Mouse (Mus musculus): Measurements from ENCODE around the gene Kazald1. TPM values are rescaled to one million over a fixed set of nuclear protein-coding genes. Genes with fewer than 3 reads are reported as not detected.

The Kazald1 gene
- polyA plus RNA-seq, 1 experiment from 2014 or later: 0.80 TPM

- Histone ChIP-seq H3K36me3 (ENCODE audit: control insufficient read depth, insufficient read depth) (peaks cover 8% of the 10 kb centered on the region; the same call in 1 of the 2 replicates), H3K4me2 (ENCODE audit: low read length) (peak within 1 kb of the TSS; percentile 79), H3K4me3 (replicated peaks; ENCODE audit: low read length) (peak within 1 kb of the TSS; percentile 44), H3K9me3 (ENCODE audit: control insufficient read depth, low read length) (no peaks in the 10 kb centered on the region), H3K4me1 (replicated peaks; ENCODE audit: control insufficient read depth, insufficient read depth, low read length) (peaks cover 39% of the 10 kb centered on the region), H3K27me3 (replicated peaks; ENCODE audit: control insufficient read depth, insufficient read depth, low read length) (no peaks in the 10 kb centered on the region), H3K9ac (replicated peaks; ENCODE audit: low read depth, low read length) (peak within 1 kb of the TSS; percentile 49), H3K27ac (ENCODE audit: low read length) (peak within 1 kb of the TSS; percentile 87)
- WGBS: under 1% methylated on average over 26 of the region's 26 CpGs
- peak; percentile 87 for ATAC-seq
Measured at GRCm38 (mm10) chr19:45047417-45047934, 27.6 kb upstream of the Kazald1 start, which contains the start of gene Sfxn3. Gene Sfxn3 (plus strand): TSS chr19:45047503.

DNA sequence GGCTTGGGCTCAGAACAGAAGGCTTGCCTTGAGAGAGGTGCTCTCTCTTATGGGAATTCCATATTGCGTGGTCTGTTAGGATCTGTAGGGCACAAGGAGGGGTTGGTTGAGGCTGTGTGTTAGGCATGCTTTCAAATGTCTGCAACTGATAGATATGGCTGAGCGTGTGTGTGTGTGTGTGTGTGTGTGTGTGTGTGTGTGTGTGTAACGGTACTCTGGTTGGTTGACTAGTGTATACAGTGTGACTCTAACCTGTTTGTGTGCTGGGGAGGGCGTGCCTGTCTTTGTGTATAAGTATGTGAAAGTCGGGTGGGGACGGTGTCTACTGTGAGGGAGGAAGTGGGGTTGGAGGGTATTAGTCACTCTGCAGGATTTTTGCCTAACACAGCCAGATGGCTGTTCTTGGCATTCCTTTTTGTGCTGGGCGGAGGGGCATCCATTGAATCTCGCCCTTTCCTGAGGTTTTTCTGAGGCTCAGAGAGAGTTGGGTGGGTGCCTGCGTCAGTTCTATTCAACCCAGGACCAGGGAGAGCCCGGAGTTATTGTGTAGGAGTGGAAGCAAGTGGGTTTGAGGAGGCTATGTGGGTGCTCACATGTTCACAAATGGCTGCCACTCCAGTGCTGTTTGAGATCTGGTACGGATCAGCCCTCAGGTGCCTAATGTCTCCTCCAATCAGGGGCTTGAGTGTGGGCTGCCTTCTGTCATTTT, 27.0 kb upstream of the Kazald1 start:
- WGBS: 18% methylated on average over 11 of the region's 11 CpGs
- peaks cover 10% of the 10 kb centered on the region; the same call in 1 of the 2 replicates for H3K36me3 ChIP-seq (ENCODE audit: control insufficient read depth, insufficient read depth)
- ATAC-seq: peak; percentile 65
- peaks cover 39% of the 10 kb centered on the region for H3K4me1 ChIP-seq (replicated peaks; ENCODE audit: control insufficient read depth, insufficient read depth, low read length)
- peak overlapping the region; percentile 49 for H3K9ac ChIP-seq (replicated peaks; ENCODE audit: low read depth, low read length)
- H3K27me3 ChIP-seq (replicated peaks; ENCODE audit: control insufficient read depth, insufficient read depth, low read length): no peaks in the 10 kb centered on the region
- peak overlapping the region; percentile 44 for H3K4me3 ChIP-seq (replicated peaks; ENCODE audit: low read length)
- peak overlapping the region; percentile 79 for H3K4me2 ChIP-seq (ENCODE audit: low read length)
- no peaks in the 10 kb centered on the region for H3K9me3 ChIP-seq (ENCODE audit: control insufficient read depth, low read length)
- peak overlapping the region; percentile 87 for H3K27ac ChIP-seq (ENCODE audit: low read length)

GRCm38 (mm10) chr19:45048644-45049365, 26.2 kb upstream of the Kazald1 start:
- Histone ChIP-seq H3K4me1 (replicated peaks; ENCODE audit: control insufficient read depth, insufficient read depth, low read length) (peaks cover 39% of the 10 kb centered on the region), H3K9me3 (ENCODE audit: control insufficient read depth, low read length) (no peaks in the 10 kb centered on the region), H3K4me3 (replicated peaks; ENCODE audit: low read length) (peak overlapping the region; percentile 44), H3K9ac (replicated peaks; ENCODE audit: low read depth, low read length) (peak overlapping the region; percentile 49), H3K36me3 (ENCODE audit: control insufficient read depth, insufficient read depth) (peaks cover 10% of the 10 kb centered on the region; the same call in 1 of the 2 replicates), H3K27ac (ENCODE audit: low read length) (peak overlapping the region; percentile 87), H3K4me2 (ENCODE audit: low read length) (peak overlapping the region; percentile 79), H3K27me3 (replicated peaks; ENCODE audit: control insufficient read depth, insufficient read depth, low read length) (no peaks in the 10 kb centered on the region)
- WGBS: 79% methylated on average over 12 of the region's 12 CpGs
- ATAC-seq: no peak

DNA sequence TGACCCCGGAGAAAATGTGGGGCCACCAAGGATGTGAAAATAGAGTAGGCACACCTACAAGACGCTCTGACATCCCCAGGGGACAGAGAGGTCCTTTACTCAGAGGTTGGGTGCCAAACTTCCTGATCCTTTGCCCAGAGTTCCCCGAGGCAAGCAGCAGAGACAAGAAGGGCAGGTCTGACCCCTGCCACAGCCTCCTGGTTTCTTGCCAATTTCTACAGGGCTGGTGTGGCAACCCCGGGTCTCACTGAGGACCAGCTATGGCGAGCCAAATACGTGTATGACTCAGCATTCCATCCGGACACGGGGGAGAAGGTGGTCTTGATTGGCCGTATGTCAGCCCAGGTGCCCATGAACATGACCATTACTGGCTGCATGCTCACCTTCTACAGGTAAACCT, 25.5 kb upstream of the Kazald1 start:
- Histone ChIP-seq H3K4me1 (replicated peaks; ENCODE audit: control insufficient read depth, insufficient read depth, low read length) (peaks cover 39% of the 10 kb centered on the region), H3K4me3 (replicated peaks; ENCODE audit: low read length) (no peak overlapping the region), H3K27ac (ENCODE audit: low read length) (no peak overlapping the region), H3K4me2 (ENCODE audit: low read length) (no peak overlapping the region; the same call in 1 of the 2 replicates), H3K9ac (replicated peaks; ENCODE audit: low read depth, low read length) (no peak overlapping the region), H3K27me3 (replicated peaks; ENCODE audit: control insufficient read depth, insufficient read depth, low read length) (no peaks in the 10 kb centered on the region), H3K36me3 (ENCODE audit: control insufficient read depth, insufficient read depth) (peaks cover 12% of the 10 kb centered on the region; the same call in 1 of the 2 replicates), H3K9me3 (ENCODE audit: control insufficient read depth, low read length) (no peaks in the 10 kb centered on the region)
- WGBS: 77% methylated on average over 9 of the region's 9 CpGs
- no peak for ATAC-seq

- Histone ChIP-seq H3K4me2 (ENCODE audit: low read length) (no peak overlapping the region), H3K9ac (replicated peaks; ENCODE audit: low read depth, low read length) (no peak overlapping the region), H3K27me3 (replicated peaks; ENCODE audit: control insufficient read depth, insufficient read depth, low read length) (no peaks in the 10 kb centered on the region), H3K9me3 (ENCODE audit: control insufficient read depth, low read length) (no peaks in the 10 kb centered on the region), H3K36me3 (ENCODE audit: control insufficient read depth, insufficient read depth) (peaks cover 15% of the 10 kb centered on the region; the same call in 1 of the 2 replicates), H3K4me3 (replicated peaks; ENCODE audit: low read length) (no peak overlapping the region), H3K27ac (ENCODE audit: low read length) (no peak overlapping the region), H3K4me1 (replicated peaks; ENCODE audit: control insufficient read depth, insufficient read depth, low read length) (peaks cover 33% of the 10 kb centered on the region)
- 88% methylated on average over 8 of the region's 8 CpGs for WGBS
- no peak for ATAC-seq
Measured at GRCm38 (mm10) chr19:45053451-45053850, 21.6 kb upstream of the Kazald1 start.

DNA sequence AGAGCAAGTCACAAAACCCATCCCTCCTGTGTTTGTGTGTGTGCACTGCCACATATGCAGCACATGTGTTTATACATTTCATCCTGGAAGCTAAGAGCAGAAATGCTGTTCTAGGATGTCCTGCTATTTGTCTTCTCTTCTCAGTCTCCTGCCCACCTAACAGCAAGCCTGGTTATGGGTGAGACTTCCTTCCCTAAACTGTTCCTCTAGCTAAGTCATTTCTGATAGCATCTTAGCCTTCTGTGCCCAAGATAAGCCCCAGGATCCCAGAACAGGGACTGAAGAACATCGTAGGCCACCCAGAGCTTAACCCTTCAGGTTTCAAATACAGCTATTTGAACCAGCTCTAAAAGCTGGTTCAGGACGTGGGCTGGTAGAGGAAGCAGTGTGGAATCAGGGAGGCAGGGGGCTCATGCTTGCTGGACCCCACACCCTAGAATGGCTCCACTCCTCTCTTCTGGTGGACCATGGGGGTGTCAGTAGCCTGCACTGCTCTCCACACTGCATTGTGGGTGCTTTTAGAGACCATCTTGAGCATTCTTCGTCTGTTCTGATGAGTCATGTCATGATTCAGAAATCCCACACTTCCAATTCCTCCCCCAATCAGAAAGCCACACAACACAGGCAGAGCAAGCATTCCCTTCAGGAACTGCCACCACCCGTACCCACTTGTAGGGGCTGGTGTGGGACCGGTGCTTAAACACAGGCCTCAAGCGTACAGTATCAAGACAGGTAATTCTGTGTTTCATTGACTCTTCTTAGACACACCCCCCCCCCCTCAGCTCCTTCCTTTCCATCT, 19.9 kb upstream of the Kazald1 start:
- Histone ChIP-seq H3K9me3 (ENCODE audit: control insufficient read depth, low read length) (no peaks in the 10 kb centered on the region), H3K4me1 (replicated peaks; ENCODE audit: control insufficient read depth, insufficient read depth, low read length) (peaks cover 24% of the 10 kb centered on the region), H3K27me3 (replicated peaks; ENCODE audit: control insufficient read depth, insufficient read depth, low read length) (no peaks in the 10 kb centered on the region), H3K36me3 (ENCODE audit: control insufficient read depth, insufficient read depth) (peaks cover 15% of the 10 kb centered on the region; the same call in 1 of the 2 replicates), H3K4me3 (replicated peaks; ENCODE audit: low read length) (no peak overlapping the region), H3K9ac (replicated peaks; ENCODE audit: low read depth, low read length) (no peak overlapping the region), H3K4me2 (ENCODE audit: low read length) (no peak overlapping the region), H3K27ac (ENCODE audit: low read length) (no peak overlapping the region)
- no peak for ATAC-seq
- 88% methylated on average over 6 of the region's 6 CpGs for WGBS

GRCm38 (mm10) chr19:45056364-45056763, 18.7 kb upstream of the Kazald1 start:
- Histone ChIP-seq H3K27ac (ENCODE audit: low read length) (no peak overlapping the region), H3K4me3 (replicated peaks; ENCODE audit: low read length) (no peak overlapping the region), H3K27me3 (replicated peaks; ENCODE audit: control insufficient read depth, insufficient read depth, low read length) (no peaks in the 10 kb centered on the region), H3K4me2 (ENCODE audit: low read length) (no peak overlapping the region), H3K4me1 (replicated peaks; ENCODE audit: control insufficient read depth, insufficient read depth, low read length) (peaks cover 18% of the 10 kb centered on the region), H3K36me3 (ENCODE audit: control insufficient read depth, insufficient read depth) (peaks cover 10% of the 10 kb centered on the region; the same call in 1 of the 2 replicates), H3K9ac (replicated peaks; ENCODE audit: low read depth, low read length) (no peak overlapping the region), H3K9me3 (ENCODE audit: control insufficient read depth, low read length) (no peaks in the 10 kb centered on the region)
- 42% methylated on average over 4 of the region's 4 CpGs for WGBS
- ATAC-seq: no peak

DNA sequence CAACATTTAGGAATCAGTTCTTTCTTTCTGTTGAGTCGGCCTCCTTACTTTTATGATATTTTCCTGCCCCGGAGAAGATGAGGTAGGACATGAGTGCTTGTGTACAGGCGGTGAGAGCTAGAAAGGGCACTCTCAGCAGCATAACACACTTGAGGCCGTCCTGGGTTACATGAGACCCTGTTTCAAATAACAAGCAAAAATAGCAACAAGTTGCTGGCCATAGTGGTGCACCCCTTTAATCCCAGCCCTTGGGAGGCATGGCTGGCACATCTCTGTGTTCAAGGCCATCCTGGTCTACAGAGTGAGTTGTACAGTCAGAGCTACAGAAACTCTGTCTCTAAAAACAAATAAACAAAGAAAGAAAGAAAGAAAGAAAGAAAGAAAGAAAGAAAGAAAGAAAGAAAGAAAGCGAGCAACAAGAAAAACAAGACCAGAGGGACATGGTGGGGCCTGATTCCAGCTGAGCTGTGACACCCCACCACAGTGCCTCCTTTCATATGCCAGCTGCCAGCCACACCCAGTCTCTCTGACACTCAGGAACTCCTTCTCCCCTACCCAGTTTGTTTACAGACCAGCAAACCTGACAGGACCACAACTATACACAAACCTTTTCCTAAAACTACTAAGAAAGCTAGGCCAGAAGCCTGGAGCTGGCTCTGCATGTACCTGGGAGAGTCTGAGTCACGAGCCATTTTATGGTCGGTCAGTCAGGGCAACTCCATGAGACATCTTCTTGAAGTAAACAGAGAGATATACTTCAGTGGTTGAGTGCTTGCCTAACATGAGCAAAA, 17.9 kb upstream of the Kazald1 start:
- peak overlapping the region; percentile 95 for H3K27ac ChIP-seq (ENCODE audit: low read length)
- H3K9ac ChIP-seq (replicated peaks; ENCODE audit: low read depth, low read length): peak overlapping the region; percentile 84; the same call in 1 of the 2 replicates
- ATAC-seq: no peak
- no peaks in the 10 kb centered on the region for H3K9me3 ChIP-seq (ENCODE audit: control insufficient read depth, low read length)
- peak overlapping the region; percentile 65 for H3K4me2 ChIP-seq (ENCODE audit: low read length)
- 83% methylated on average over 7 of the region's 7 CpGs for WGBS
- peaks cover 18% of the 10 kb centered on the region for H3K4me1 ChIP-seq (replicated peaks; ENCODE audit: control insufficient read depth, insufficient read depth, low read length)
- H3K27me3 ChIP-seq (replicated peaks; ENCODE audit: control insufficient read depth, insufficient read depth, low read length): no peaks in the 10 kb centered on the region
- peak overlapping the region; percentile 67 for H3K4me3 ChIP-seq (replicated peaks; ENCODE audit: low read length)
- peaks cover 8% of the 10 kb centered on the region; the same call in 1 of the 2 replicates for H3K36me3 ChIP-seq (ENCODE audit: control insufficient read depth, insufficient read depth)
